Mouse (Mus musculus): ENCODE measurements around the gene Akr7a5. TPM values are rescaled to one million over a fixed set of nuclear protein-coding genes. Genes with fewer than 3 reads are reported as not detected.

Gene Akr7a5
- polyA plus RNA-seq, 1 experiment from 2014 or later, result 220 TPM

DNA sequence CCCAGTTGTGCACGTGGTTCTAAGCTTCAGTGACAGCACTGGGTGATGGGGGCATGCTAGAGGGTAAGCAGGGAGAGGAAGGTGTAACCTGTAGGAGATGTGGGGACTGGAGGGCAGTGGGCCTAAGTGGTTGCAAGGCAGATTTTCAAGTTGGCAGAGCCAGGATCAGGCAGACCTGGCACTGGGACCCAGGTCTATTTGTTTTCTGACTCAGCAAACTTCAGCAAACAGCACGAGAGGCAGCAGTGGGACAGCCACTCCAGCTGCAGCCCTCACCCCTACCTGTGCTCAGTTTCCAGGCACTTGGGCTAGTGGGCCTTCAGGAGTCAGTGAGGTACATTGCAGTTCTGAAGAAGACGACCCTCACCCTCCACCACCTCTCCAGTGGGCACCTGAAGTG lies 46.7 kb downstream of the Akr7a5 start:
- no peak for ATAC-seq (replicated peaks; ENCODE audit: low FRiP score, low read depth)
- no peak for TF ChIP-seq CTCF (IDR thresholded peaks at IDR 0.05; ENCODE audit: low read depth)
- Histone ChIP-seq H3K4me2 (ENCODE audit: low read length) (no peak overlapping the region), H3K36me3 (ENCODE audit: insufficient read depth, low read length) (peaks cover 51% of the 10 kb centered on the region), H3K9me3 (replicated peaks; ENCODE audit: low read length) (no peaks in the 10 kb centered on the region), H3K27ac (no peak overlapping the region), H3K4me3 (replicated peaks; ENCODE audit: low read depth, low read length) (no peak overlapping the region), H3K27me3 (ENCODE audit: insufficient read depth, low read length) (no peaks in the 10 kb centered on the region), H3K4me1 (replicated peaks; ENCODE audit: insufficient read depth, low read length) (no peaks in the 10 kb centered on the region; the same call in 1 of the 2 replicates), H3K9ac (ENCODE audit: low read depth, low read length) (no peak overlapping the region)
- 89% methylated on average over 3 of the region's 3 CpGs for WGBS
- DNase-seq (ENCODE audit: low spot score), result no peak

DNA sequence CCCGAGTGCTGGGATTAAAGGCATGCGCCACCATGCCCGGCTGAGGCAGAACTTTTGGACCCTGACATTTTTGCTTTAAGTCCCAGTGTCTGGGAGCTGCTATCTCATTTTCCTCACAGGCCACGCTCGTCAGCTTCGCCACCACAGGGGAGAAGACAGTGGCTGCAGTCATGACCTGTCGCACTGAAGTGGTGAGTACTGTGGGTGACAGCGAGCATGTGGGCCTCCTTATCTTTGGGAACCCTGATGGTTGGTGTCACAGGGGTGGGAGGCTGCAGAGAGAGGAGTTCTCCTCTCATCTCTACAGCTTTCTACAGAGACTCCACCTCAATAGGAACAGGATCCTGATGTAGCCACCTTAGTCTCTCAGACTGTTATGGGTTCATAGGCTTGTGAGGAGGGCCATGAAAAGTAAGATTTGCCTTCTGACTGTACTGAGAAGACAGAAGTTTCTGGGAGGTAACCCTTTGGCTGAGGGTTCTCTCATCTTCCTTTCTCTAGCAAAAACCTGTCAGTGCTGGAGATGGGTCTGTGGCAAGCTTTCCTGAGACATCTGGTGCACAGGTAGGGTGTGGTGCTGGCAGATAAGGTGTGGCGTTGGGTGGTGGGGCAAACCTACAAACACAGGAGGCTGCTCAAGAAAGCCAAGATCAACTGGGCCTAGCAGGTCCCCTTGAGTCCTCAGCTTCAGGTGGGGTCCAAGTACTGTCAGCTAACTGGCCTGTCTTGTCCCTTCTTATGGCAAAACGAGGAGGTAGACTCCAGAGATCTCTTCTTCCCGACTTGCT lies 50.4 kb downstream of the Akr7a5 start:
- WGBS, result 92% methylated on average over 11 of the region's 11 CpGs
- no peak for ATAC-seq (replicated peaks; ENCODE audit: low FRiP score, low read depth)

DNA sequence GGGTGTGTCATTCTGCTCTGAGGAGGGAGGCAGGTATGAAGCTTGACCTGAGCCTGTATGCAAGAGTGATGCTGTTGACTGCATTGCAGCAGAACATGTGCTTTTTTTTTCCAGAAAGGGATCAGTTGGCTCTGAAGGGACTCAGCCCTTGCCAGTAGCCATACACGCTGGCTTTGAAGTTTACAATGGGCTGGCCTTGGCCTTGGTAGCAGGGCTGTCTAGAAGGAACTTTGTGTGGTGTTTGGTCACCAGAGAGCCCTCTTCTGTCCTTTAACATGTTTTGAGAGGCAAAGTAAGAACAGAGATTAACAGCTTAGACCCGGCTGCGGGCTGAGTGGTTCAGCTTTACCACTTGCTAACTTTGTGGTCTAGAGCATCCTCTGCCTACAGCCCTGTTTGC lies 56.8 kb downstream of the Akr7a5 start:
- TF ChIP-seq CTCF (IDR thresholded peaks at IDR 0.05; ENCODE audit: low read depth), result no peak
- peaks cover 84% of the 10 kb centered on the region for H3K36me3 ChIP-seq (ENCODE audit: insufficient read depth, low read length)
- 95% methylated on average over 3 of the region's 3 CpGs for WGBS

More for the DNA sequence above, 50.4 kb downstream of the Akr7a5 start:
- Histone ChIP-seq H3K36me3 (ENCODE audit: insufficient read depth, low read length) (peaks cover 81% of the 10 kb centered on the region), H3K4me2 (ENCODE audit: low read length) (no peak overlapping the region), H3K4me1 (replicated peaks; ENCODE audit: insufficient read depth, low read length) (no peaks in the 10 kb centered on the region), H3K27me3 (ENCODE audit: insufficient read depth, low read length) (no peaks in the 10 kb centered on the region), H3K27ac (no peak overlapping the region), H3K4me3 (replicated peaks; ENCODE audit: low read depth, low read length) (no peak overlapping the region), H3K9ac (ENCODE audit: low read depth, low read length) (no peak overlapping the region), H3K9me3 (replicated peaks; ENCODE audit: low read length) (no peaks in the 10 kb centered on the region)
- DNase-seq (ENCODE audit: low spot score), result no peak
- TF ChIP-seq CTCF (IDR thresholded peaks at IDR 0.05; ENCODE audit: low read depth), result no peak

More for the DNA sequence above, 56.8 kb downstream of the Akr7a5 start:
- H3K9me3 ChIP-seq (replicated peaks; ENCODE audit: low read length), result no peaks in the 10 kb centered on the region
- no peak overlapping the region for H3K4me2 ChIP-seq (ENCODE audit: low read length)
- no peaks in the 10 kb centered on the region for H3K4me1 ChIP-seq (replicated peaks; ENCODE audit: insufficient read depth, low read length)
- DNase-seq (ENCODE audit: low spot score) (no peak), ATAC-seq (replicated peaks; ENCODE audit: low FRiP score, low read depth) (no peak)
- no peaks in the 10 kb centered on the region for H3K27me3 ChIP-seq (ENCODE audit: insufficient read depth, low read length)
- H3K4me3 ChIP-seq (replicated peaks; ENCODE audit: low read depth, low read length), result no peak overlapping the region
- H3K9ac ChIP-seq (ENCODE audit: low read depth, low read length), result no peak overlapping the region
- no peak overlapping the region for H3K27ac ChIP-seq

Small RNA genes lying within 50 kb of the gene (microRNA-seq; reads per million reads assigned to microRNA genes)
- gene Gm24245, result not detected
- not detected for gene Gm25732

Other genes starting within 250 kb of the Akr7a5 start
- gene Htr6, start 235.2 kb upstream of the Akr7a5 start, polyA plus RNA-seq (2015; fragmentation: Nextera tagmentation; extraction: Ambion mirVana), result 0.12 TPM in 1 of 2 replicates, not detected in the other
- gene Nbl1, start 217.8 kb upstream of the Akr7a5 start, polyA plus RNA-seq (2015; fragmentation: Nextera tagmentation; extraction: Ambion mirVana), result 34.0 and 39.4 TPM in 2 replicates
- 796 and 875 TPM in 2 replicates for gene Minos1, start 179.6 kb upstream of the Akr7a5 start, polyA plus RNA-seq (2015; fragmentation: Nextera tagmentation; extraction: Ambion mirVana)
- gene Capzb, start 117.8 kb upstream of the Akr7a5 start, polyA plus RNA-seq (2015; fragmentation: Nextera tagmentation; extraction: Ambion mirVana), result 304 and 348 TPM in 2 replicates
- 21.3 and 24.0 TPM in 2 replicates for gene Pqlc2, start within 50 bp of the Akr7a5 start, polyA plus RNA-seq (2015; fragmentation: Nextera tagmentation; extraction: Ambion mirVana)
- 68.6 and 71.7 TPM in 2 replicates for gene Mrto4, start 41.8 kb downstream of the Akr7a5 start, polyA plus RNA-seq (2015; fragmentation: Nextera tagmentation; extraction: Ambion mirVana)
- 19.0 and 22.6 TPM in 2 replicates for gene Emc1, start 41.8 kb downstream of the Akr7a5 start, polyA plus RNA-seq (2015; fragmentation: Nextera tagmentation; extraction: Ambion mirVana)
- gene Ubr4, start 41.9 kb downstream of the Akr7a5 start, polyA plus RNA-seq (2015; fragmentation: Nextera tagmentation; extraction: Ambion mirVana), result 46.2 and 47.4 TPM in 2 replicates
- 4.8 and 5.1 TPM in 2 replicates for gene Iffo2, start 219.8 kb downstream of the Akr7a5 start, polyA plus RNA-seq (2015; fragmentation: Nextera tagmentation; extraction: Ambion mirVana)

Data from kidney, postnatal 0 days (tissue).